ENCODE assay signal across 8 mouse cellular contexts in genomic region chr7:138919156-138919944, GRCm38 (mm10). TPM values are rescaled to one million over a fixed set of nuclear protein-coding genes. Genes with fewer than 3 reads are reported as not detected.
DNase-seq lines count a peak whose midpoint lies in the region; ATAC-seq and TF ChIP-seq lines count a peak whose summit lies in the region.

No protein-coding gene starts in this region.

- WGBS in cerebellum, adult 2 months, result 4% methylated on average over 26 of the region's 26 CpGs
- WGBS in bone marrow, adult 2 months, result 1% methylated on average over 26 of the region's 26 CpGs
- WGBS in forebrain, embryonic 15.5 days, result 6% methylated on average over 26 of the region's 26 CpGs
- WGBS in hindbrain, embryonic 11.5 days, result 5% methylated on average over 26 of the region's 26 CpGs
- WGBS in limb, embryonic 13.5 days, result 2% methylated on average over 26 of the region's 26 CpGs
- 6% methylated on average over 26 of the region's 26 CpGs for WGBS in midbrain, embryonic 13.5 days

- no peaks in the 10 kb centered on the region for H3K9me3 ChIP-seq in forebrain, embryonic 15.5 days
- no peaks in the 10 kb centered on the region for H3K9me3 ChIP-seq in hindbrain, embryonic 11.5 days (ENCODE audit: control insufficient read depth, low read length)
- H3K9me3 ChIP-seq in limb, embryonic 13.5 days, result no peaks in the 10 kb centered on the region
- no peaks in the 10 kb centered on the region for H3K9me3 ChIP-seq in midbrain, embryonic 13.5 days

- no peak overlapping the region for H3K27ac ChIP-seq in cerebellum, adult 2 months (ENCODE audit: insufficient read depth, low read length)
- peak overlapping the region; percentile 82 for H3K27ac ChIP-seq in bone marrow, adult 2 months (ENCODE audit: control insufficient read depth, insufficient read depth, low read depth, low read length, poor library complexity)
- H3K27ac ChIP-seq in forebrain, embryonic 15.5 days (replicated peaks), result peak overlapping the region; percentile 48
- H3K27ac ChIP-seq in hindbrain, embryonic 11.5 days (ENCODE audit: low read depth, low read length), result no peak overlapping the region
- H3K27ac ChIP-seq in limb, embryonic 13.5 days, result no peak overlapping the region
- H3K27ac ChIP-seq in midbrain, embryonic 13.5 days, result no peak overlapping the region

- H3K9ac ChIP-seq in forebrain, embryonic 15.5 days (replicated peaks), result peak overlapping the region; percentile 24
- no peak overlapping the region for H3K9ac ChIP-seq in hindbrain, embryonic 11.5 days (ENCODE audit: low read depth, low read length)
- H3K9ac ChIP-seq in limb, embryonic 13.5 days, result peak overlapping the region; percentile 62
- H3K9ac ChIP-seq in midbrain, embryonic 13.5 days (replicated peaks), result peak overlapping the region; percentile 57

- peak overlapping the region; percentile 45 for H3K4me3 ChIP-seq in cerebellum, adult 2 months (replicated peaks; ENCODE audit: insufficient read depth, low read depth, low read length)
- peak overlapping the region; percentile 65 for H3K4me3 ChIP-seq in bone marrow, adult 2 months (replicated peaks; ENCODE audit: control insufficient read depth, low read depth, low read length)
- H3K4me3 ChIP-seq in forebrain, embryonic 15.5 days, result peak overlapping the region; percentile 22
- peak overlapping the region; percentile 4; the same call in 1 of the 2 replicates for H3K4me3 ChIP-seq in hindbrain, embryonic 11.5 days (ENCODE audit: low read depth, low read length)
- peak overlapping the region; percentile 37 for H3K4me3 ChIP-seq in limb, embryonic 13.5 days
- peak overlapping the region; percentile 32 for H3K4me3 ChIP-seq in midbrain, embryonic 13.5 days (replicated peaks)

- no peaks in the 10 kb centered on the region for H3K36me3 ChIP-seq in forebrain, embryonic 15.5 days
- no peaks in the 10 kb centered on the region for H3K36me3 ChIP-seq in hindbrain, embryonic 11.5 days (ENCODE audit: control insufficient read depth, insufficient read depth, low read length)
- H3K36me3 ChIP-seq in limb, embryonic 13.5 days, result no peaks in the 10 kb centered on the region
- no peaks in the 10 kb centered on the region for H3K36me3 ChIP-seq in midbrain, embryonic 13.5 days

- H3K4me2 ChIP-seq in forebrain, embryonic 15.5 days (replicated peaks), result peak overlapping the region; percentile 51
- peak overlapping the region; percentile 41 for H3K4me2 ChIP-seq in hindbrain, embryonic 11.5 days (replicated peaks; ENCODE audit: low read depth, low read length)
- H3K4me2 ChIP-seq in limb, embryonic 13.5 days (replicated peaks), result peak overlapping the region; percentile 73
- H3K4me2 ChIP-seq in midbrain, embryonic 13.5 days (replicated peaks), result peak overlapping the region; percentile 59

- no peak for TF ChIP-seq POLR2A in cerebellum, adult 2 months (IDR thresholded peaks at IDR 0.05; ENCODE audit: borderline replicate concordance, insufficient read depth, low read length)
- peak; percentile 54; the same call in 1 of the 2 replicates for TF ChIP-seq POLR2A in bone marrow, adult 2 months (IDR thresholded peaks at IDR 0.05; ENCODE audit: borderline replicate concordance, control insufficient read depth, low read depth, low read length)

- DNase-seq in cerebellum, adult 2 months, result peak; percentile 31 to 44
- no peak for DNase-seq in cerebellum, postnatal 4 days (ENCODE audit: low spot score in 2 of 2)
- peak; percentile 44 for DNase-seq in hindbrain, embryonic 11.5 days (ENCODE audit: low spot score)
- DNase-seq in spleen, postnatal 36 days (ENCODE audit: low spot score in 2 of 2), result peak; percentile 59 to 64

- H3K27me3 ChIP-seq in cerebellum, adult 2 months (ENCODE audit: control insufficient read depth, insufficient read depth, low read length), result no peaks in the 10 kb centered on the region
- no peaks in the 10 kb centered on the region for H3K27me3 ChIP-seq in forebrain, embryonic 15.5 days
- H3K27me3 ChIP-seq in hindbrain, embryonic 11.5 days (ENCODE audit: control insufficient read depth, insufficient read depth, low read length), result no peaks in the 10 kb centered on the region
- H3K27me3 ChIP-seq in limb, embryonic 13.5 days, result no peaks in the 10 kb centered on the region
- no peaks in the 10 kb centered on the region for H3K27me3 ChIP-seq in midbrain, embryonic 13.5 days

- ATAC-seq in forebrain, embryonic 15.5 days (replicated peaks), result peak; percentile 46; the same call in 1 of the 2 replicates
- no peak for ATAC-seq in hindbrain, embryonic 11.5 days (ENCODE audit: low FRiP score)
- peak; percentile 69 for ATAC-seq in limb, embryonic 13.5 days (ENCODE audit: low FRiP score, low read depth)
- ATAC-seq in midbrain, embryonic 13.5 days, result 0 out of 2 replicates have a peak, but pooled peaks have one; percentile 30

- no peak for TF ChIP-seq CTCF in cerebellum, adult 2 months (IDR thresholded peaks at IDR 0.05; ENCODE audit: borderline replicate concordance, insufficient read depth, low read depth, low read length)
- TF ChIP-seq CTCF in bone marrow, adult 2 months (IDR thresholded peaks at IDR 0.05; ENCODE audit: control insufficient read depth, insufficient read depth, low read length), result peak; percentile 31; the same call in 1 of the 2 replicates

- H3K4me1 ChIP-seq in cerebellum, adult 2 months (ENCODE audit: control insufficient read depth, insufficient read depth, low read length), result 0 out of 2 replicates have a peak, but pooled peaks cover 2% of the 10 kb centered on the region
- peaks cover 1% of the 10 kb centered on the region for H3K4me1 ChIP-seq in bone marrow, adult 2 months (ENCODE audit: control insufficient read depth, insufficient read depth, low read length)
- H3K4me1 ChIP-seq in forebrain, embryonic 15.5 days, result peaks cover 12% of the 10 kb centered on the region
- H3K4me1 ChIP-seq in hindbrain, embryonic 11.5 days (replicated peaks; ENCODE audit: control insufficient read depth, insufficient read depth, low read length), result no peaks in the 10 kb centered on the region
- peaks cover 11% of the 10 kb centered on the region for H3K4me1 ChIP-seq in limb, embryonic 13.5 days
- H3K4me1 ChIP-seq in midbrain, embryonic 13.5 days (replicated peaks), result peaks cover 11% of the 10 kb centered on the region

RNA-seq across cellular contexts. Expression of gene Bnip3, which starts 10.0 kb away (rescaled TPM):
- polyA plus RNA-seq in cerebellum, adult 2 months (2012; rRNA removed), result 96.6 and 101 TPM in 2 replicates
- polyA plus RNA-seq in bone marrow, adult 2 months (2011; ENCODE audit: insufficient read depth, insufficient read length, low replicate concordance, missing spikeins), result 7.8 and 10.7 TPM in 2 replicates
- 75.1 and 79.2 TPM in 2 replicates for polyA plus RNA-seq in forebrain, embryonic 15.5 days (2015; fragmentation: Nextera tagmentation; extraction: Ambion mirVana)
- polyA plus RNA-seq in hindbrain, embryonic 11.5 days (2014; fragmentation: Nextera tagmentation; extraction: Ambion mirVana), result 99.4 and 106 TPM in 2 replicates
- polyA plus RNA-seq in limb, embryonic 13.5 days (2015; fragmentation: Nextera tagmentation; extraction: Ambion mirVana), result 133 and 134 TPM in 2 replicates
- 71.9 and 72.1 TPM in 2 replicates for polyA plus RNA-seq in midbrain, embryonic 13.5 days (2015; fragmentation: Nextera tagmentation; extraction: Ambion mirVana)

RNA-seq across cellular contexts. Expression of gene Jakmip3, which starts 21.2 kb away (rescaled TPM):
- polyA plus RNA-seq in cerebellum, adult 2 months (2012; rRNA removed), result 47.6 and 49.0 TPM in 2 replicates
- polyA plus RNA-seq in bone marrow, adult 2 months (2011; ENCODE audit: insufficient read depth, insufficient read length, low replicate concordance, missing spikeins), result not detected in 2 replicates
- 5.5 and 6.6 TPM in 2 replicates for polyA plus RNA-seq in forebrain, embryonic 15.5 days (2015; fragmentation: Nextera tagmentation; extraction: Ambion mirVana)
- polyA plus RNA-seq in hindbrain, embryonic 11.5 days (2014; fragmentation: Nextera tagmentation; extraction: Ambion mirVana), result 1.5 and 2.1 TPM in 2 replicates
- polyA plus RNA-seq in limb, embryonic 13.5 days (2015; fragmentation: Nextera tagmentation; extraction: Ambion mirVana), result 0.45 and 0.46 TPM in 2 replicates
- 1.2 and 2.2 TPM in 2 replicates for polyA plus RNA-seq in midbrain, embryonic 13.5 days (2015; fragmentation: Nextera tagmentation; extraction: Ambion mirVana)

Comparison
In these comparisons a context has a peak if more than half of its experiments do, and no peak if none do; other contexts are left out.
1. DNase-seq: peak in cerebellum, adult 2 months (2 of 2), hindbrain, embryonic 11.5 days (single experiment) and spleen, postnatal 36 days (2 of 2); none in cerebellum, postnatal 4 days (0 of 2).
2. H3K27ac ChIP-seq: peak in bone marrow, adult 2 months (single experiment) and forebrain, embryonic 15.5 days (single experiment); none in cerebellum, adult 2 months (single experiment), hindbrain, embryonic 11.5 days (single experiment), limb, embryonic 13.5 days (single experiment) and midbrain, embryonic 13.5 days (single experiment).
3. H3K4me3 ChIP-seq: peak in every context shown above with its lines; median percentile 65 in bone marrow, adult 2 months; 45 in cerebellum, adult 2 months; 37 in limb, embryonic 13.5 days; 32 in midbrain, embryonic 13.5 days; 22 in forebrain, embryonic 15.5 days; 4 in hindbrain, embryonic 11.5 days.
4. Peak in every context shown above with its lines, with median percentiles within 50 percentile points of each other: H3K4me2 ChIP-seq.